Mouse (Mus musculus): Measurements from ENCODE around the gene Smad5.

Gene Smad5

DNA sequence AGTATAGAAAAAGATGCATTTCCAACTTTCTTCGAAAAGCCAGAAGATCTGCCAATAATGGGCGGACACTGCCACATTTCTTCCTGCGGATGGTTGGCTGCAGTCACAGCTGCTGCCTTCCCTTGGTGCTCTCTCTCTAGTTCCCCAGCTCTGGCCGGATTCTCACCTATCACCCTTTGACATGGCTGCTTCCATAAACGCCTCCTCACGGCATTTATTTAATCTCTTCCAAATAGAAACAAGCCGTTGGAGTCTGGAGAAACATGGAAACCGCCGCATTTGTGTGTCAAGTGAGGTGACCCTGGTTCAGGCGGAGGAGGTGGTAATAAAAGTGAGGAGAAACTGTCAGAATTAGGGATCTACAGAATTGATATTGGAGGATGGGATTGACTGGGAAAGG lies 886 bp upstream of the Smad5 start:
- DNase-seq (ENCODE audit: low read depth, low spot score): no peak

DNA sequence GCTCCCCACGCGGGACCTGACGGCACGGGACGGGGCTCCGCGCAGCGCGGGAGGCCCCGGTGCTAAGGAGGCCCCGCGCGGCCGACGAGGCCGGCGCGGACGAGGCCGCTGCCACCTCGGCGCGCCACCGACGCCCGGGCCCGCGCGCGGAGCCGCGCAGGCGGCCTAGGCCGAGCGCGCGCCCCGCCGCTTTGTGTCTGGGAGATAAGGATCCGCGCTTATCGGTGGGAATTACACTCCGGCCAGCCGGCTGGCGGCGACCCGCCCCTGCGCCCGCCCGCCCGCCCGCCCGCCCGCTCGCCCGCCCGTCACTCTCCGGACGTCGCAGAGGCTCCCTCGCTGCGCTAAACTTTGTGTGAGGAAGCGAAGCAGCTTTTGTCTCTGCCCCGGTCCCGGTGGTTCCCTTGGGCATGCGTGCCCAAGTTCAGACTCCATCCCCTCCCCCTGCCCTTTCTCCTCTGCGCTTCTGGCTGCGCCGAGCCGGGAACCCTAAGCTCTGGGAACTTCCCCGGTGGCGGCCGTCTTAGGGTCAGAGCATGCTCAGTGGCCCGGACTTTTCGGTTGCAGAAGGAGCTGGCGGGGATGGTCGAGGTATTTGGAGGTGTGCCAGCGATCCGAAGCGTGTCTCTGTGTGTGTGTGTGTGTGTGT lies 536 bp downstream of the Smad5 start:
- DNase-seq (ENCODE audit: low read depth, low spot score): peak; percentile 68

GRCm38 (mm10) chr13:56703871-56704321 lies 1.1 kb downstream of the Smad5 start:
- DNase-seq (ENCODE audit: low read depth, low spot score): no peak

GRCm38 (mm10) chr13:56704596-56704995 lies 1.8 kb downstream of the Smad5 start:
- no peak for DNase-seq (ENCODE audit: low read depth, low spot score)

DNA sequence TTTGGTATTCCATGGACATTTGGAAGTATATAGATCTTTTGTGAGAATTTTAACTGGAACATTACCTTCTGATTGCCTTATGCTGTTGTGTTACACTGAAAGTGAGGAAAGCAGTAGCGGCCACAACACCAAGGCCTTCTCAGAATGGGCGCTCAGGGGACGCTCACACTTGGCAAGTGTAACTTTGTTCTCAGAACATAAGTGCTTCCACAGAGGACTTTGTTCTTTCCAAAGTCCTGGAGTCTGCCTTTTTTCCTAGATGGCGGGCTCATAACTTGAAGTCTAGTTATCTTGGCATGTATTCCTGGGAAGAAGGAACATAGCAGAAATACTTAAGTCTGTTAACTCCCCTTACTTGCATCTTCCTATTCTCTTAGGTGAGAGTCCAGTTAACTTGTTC lies 4.3 kb downstream of the Smad5 start:
- no peak for DNase-seq (ENCODE audit: low read depth, low spot score)

GRCm38 (mm10) chr13:56707606-56708005 lies 4.8 kb downstream of the Smad5 start:
- no peak for DNase-seq (ENCODE audit: low read depth, low spot score)

- DNase-seq (ENCODE audit: low read depth, low spot score): no peak
Measured at GRCm38 (mm10) chr13:56710620-56711019, 7.8 kb downstream of the Smad5 start.

GRCm38 (mm10) chr13:56712221-56712620 lies 9.4 kb downstream of the Smad5 start:
- DNase-seq (ENCODE audit: low read depth, low spot score): no peak

GRCm38 (mm10) chr13:56726551-56726950 lies 23.7 kb downstream of the Smad5 start:
- no peak for DNase-seq (ENCODE audit: low read depth, low spot score)

GRCm38 (mm10) chr13:56729046-56729445 lies 26.2 kb downstream of the Smad5 start:
- no peak for DNase-seq (ENCODE audit: low read depth, low spot score)

GRCm38 (mm10) chr13:56734617-56735016 lies 31.8 kb downstream of the Smad5 start:
- DNase-seq (ENCODE audit: low read depth, low spot score): no peak

DNA sequence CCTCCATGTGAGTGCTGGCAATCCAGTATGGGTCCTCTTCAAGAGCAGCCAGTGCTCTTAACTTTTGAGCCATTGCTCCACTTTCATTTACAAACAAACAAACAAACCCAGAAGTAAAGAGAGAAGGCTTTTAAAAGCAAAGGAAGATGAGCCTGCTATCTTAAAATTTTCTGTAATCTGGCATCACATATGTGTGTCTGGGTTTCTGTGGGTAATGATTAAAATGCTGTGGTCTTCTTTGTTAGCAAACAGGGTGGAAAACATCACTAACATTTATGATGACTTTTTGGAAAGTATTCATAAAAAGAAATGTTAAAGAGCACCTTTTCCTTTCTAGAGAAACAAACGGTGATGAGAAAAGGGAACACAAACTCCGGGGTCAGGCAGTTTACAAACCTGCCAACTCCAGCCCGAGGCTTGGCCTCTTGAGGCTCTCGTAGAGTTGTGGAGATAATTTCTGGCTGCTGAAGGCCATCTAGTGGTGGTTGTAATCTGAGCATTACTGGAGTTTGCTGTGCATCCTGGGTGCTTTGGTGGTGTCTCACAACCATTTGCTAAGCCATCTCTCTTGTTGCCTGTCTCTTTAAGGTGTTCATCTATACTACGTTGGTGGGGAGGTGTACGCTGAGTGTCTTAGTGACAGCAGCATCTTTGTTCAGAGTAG lies 32.5 kb downstream of the Smad5 start:
- DNase-seq (ENCODE audit: low read depth, low spot score): peak; percentile 58

DNA sequence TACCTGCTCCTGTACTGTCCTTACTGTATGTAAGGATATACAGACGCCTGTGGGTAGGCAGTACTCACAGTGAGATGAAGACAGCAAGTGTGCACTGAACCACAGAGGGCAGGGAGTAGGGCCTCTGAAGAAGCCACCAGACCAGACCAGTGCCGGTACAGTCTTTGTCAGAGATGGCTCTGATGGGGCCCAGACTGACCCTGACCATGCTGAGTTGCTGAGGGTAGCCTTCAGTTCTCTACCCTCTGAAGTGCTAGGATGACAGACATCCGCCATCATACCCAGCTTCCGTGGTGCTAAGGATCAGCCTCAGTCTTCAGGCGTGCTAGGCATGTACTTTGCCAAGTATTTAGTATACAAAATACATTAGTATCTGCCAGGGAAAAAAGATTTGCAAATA lies 36.7 kb downstream of the Smad5 start:
- DNase-seq (ENCODE audit: low read depth, low spot score): no peak

DNA sequence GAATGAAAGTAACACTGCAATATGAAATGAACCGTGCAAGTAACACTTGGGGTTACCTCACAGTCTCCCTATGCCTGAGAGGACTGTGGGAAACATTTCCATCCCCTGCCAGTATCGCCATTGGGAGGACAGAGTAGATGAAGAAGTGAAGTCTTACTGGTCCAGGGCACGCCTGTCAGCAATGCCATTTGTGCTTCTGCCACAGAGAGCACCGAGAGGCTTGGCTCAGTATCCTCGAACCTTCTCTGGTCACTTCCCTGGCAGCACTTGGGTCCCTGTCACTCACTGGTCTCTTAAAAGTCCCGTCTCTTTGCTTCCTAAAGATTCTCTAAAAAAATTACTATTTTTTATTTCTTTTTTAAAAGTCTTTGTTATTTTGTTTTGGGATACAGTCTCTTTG lies 37.7 kb downstream of the Smad5 start:
- DNase-seq (ENCODE audit: low read depth, low spot score): no peak

DNA sequence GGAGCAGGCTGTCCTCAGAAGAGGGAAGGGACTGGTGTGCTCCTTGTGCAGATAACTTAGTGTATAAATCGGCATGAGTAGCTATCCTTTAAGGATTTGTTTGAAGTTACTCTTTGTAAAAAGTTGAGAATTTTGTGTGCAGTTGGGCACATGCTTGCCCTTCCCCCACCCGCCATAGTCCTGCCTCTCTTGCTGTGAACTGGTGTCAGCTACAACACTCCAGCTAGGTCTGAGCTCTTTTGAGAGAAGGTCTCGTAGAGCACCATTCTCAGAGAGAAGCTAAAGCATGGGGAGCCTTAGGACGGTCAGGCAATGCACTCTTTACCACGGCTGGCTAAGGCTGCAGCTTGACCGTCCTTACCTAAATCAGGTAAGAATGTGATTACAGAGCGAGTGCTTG lies 38.9 kb downstream of the Smad5 start:
- no peak for DNase-seq (ENCODE audit: low read depth, low spot score)

GRCm38 (mm10) chr13:56742325-56742901 lies 39.6 kb downstream of the Smad5 start:
- DNase-seq (ENCODE audit: low read depth, low spot score): no peak

DNA sequence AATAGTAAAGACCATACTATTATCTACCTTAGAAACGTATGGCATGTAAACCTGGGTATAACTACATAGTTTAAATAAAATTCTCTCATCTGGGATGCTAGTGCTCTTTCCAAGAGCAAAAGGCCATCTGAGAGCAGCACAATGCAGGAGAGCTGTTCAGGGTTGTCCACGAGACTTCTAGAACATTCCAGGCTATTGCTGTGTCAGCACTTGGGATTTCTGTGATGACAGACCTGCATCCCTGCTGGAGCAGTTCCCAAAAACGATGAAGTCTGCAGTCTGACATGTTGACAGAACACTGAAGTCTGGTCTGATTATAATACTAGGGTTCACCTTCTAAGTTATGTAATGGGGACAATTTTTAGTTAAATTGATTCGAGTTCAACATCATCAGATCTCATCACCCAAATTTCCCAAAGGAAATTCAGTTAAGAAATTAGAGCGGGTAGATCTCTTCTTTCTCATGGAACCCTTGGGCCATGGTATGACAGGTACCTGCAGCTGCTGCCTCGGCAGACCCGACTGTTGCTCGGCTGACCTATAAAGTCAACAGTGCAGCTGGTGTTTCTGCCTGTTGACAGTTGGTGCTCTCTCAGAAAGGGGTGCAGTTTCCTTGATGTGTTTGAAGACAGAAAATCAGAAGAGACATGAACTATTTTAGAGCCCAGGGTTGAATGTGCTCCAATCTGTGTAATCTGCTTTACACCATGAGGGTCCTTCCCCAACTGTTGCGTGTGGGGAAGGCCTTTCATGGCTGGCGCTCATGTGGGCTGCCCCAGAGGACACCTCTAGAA lies 44.1 kb downstream of the Smad5 start:
- peak; percentile 8 for DNase-seq (ENCODE audit: low read depth, low spot score)

DNA sequence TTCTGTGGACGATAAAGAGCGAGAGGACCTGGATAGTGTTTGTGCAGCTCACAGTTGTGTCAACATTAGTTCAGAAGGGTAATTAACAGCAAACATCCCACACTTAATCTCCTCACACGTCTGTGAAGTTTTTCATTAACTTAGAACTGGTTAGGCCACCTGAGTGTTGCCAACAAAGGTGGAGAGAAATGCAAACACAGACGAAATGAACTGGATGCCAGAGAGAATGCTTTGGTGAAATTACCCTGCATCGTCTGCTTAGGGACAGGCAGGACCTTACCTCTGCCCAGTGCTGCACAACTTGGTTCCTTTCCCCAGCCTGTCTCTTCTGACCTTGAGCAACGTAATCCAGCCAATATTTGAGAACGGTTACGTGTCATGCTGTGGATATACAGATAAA lies 44.7 kb downstream of the Smad5 start:
- no peak for DNase-seq (ENCODE audit: low read depth, low spot score)

- no peak for DNase-seq (ENCODE audit: low read depth, low spot score)
Measured at GRCm38 (mm10) chr13:56749377-56749776, 46.6 kb downstream of the Smad5 start.

DNA sequence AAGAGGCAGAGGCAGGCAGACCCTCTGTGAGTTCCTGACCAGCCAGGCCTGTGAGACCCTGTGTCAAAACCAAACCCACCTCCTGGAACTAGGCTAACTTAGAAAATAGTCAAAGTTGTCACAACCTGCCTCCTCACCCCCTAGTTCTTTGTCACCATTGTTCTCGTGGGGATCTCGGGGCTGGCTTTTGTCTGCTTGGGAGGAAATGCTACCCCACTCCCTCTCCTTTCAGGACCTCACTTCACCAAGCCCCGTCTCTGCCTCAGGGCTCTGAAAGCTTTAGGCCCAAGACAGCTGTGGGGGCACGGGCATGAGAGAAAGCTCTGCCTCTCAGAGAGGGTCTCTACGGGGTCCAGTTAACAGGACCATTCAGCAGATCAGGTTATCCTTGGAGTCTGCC lies 49.0 kb downstream of the Smad5 start:
- no peak for DNase-seq (ENCODE audit: low read depth, low spot score)

DNA sequence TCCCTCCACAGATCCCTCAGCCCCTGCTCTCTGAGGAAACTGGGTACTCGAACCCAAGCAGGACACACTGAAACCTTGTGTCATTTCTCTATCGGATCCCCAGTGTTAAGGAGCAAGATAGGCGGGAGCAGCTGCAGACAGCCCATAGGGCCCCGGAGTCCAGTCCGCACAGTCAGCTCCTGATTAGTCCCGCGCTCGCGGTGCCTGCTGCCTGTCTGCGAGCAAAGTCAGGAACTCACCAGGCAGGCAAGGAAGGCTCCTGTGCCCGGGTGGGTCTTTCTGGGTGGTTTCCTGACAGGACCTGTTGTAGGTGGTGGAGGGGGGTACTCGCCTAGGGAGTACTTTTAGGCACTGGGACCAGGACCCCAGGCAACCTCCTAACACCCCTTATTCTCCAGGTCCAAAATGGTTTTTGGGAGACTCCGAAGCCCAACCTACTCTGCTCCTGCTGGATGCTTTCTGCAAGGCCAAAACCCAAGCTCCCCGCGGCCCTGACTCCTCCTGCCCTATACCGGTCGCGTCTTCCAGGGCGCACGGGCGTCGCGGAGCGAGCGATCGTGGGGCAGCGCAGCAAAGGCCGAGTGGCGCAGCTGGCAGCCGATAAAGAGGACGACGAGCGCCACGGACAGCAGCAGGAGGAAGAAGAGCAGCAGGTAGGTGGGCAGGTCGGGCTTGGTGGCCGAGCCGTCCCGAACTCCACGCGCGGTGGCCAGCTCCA lies 49.8 kb downstream of the Smad5 start:
- DNase-seq (ENCODE audit: low read depth, low spot score): no peak

Measured in 3T3-L1 (cell line).